Mouse (Mus musculus) embryo, embryonic 11 days (tissue): ENCODE data around the gene Lgals9.
A peak's percentile ranks its signal among the peaks of the same experiment; 100 is the strongest.
"Not testable (repeated sequence)": the region's sequence is repeated elsewhere in the genome, so short reads cannot be mapped to it uniquely, and the experiment has no call there.

ENCODE experiments used
- DNase-seq: peaks from one replicate; pipeline ENCODE4 v3.0.0-alpha.2; 2015

Gene Lgals9

DNA sequence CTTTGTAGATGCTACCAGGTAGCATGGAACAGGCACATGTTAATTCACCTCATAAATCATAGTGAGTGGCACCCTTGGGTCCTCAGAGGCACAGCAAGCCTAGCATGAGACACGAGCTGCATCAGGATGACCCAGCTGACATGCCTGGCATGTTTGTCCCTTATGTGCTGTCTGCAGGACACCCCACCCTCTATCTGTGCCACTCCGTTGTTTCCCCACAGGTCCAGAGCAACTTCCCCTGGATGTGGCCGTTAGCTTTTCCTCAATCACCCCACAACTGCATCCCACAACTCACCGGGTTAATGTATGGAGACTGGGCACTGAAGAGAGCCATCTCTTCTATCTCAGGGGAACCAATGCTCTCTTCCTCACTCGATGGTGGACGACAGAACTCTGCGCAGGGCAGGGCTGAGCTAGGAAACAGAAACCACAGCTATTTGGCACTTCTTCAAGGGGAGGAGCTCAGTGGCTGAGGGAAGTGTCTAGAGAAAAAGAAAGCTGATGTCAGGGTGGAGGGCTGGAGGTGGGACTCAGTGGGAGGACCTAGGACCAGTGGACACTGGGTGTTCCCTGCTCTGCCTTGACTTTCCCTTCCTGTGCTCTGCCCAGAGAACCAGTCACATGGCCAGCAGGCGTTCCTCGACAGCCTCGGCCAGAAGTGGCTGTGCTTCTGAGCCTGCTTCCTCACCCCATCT lies at the start of gene Lgals9:
Gene Lgals9, minus strand, starts transcription at position 464 of the 695 bp plus-strand sequence.
- DNase-seq = no peak

- no peak for DNase-seq
These were observed 48.9 kb upstream of the Lgals9 start for GRCm38 (mm10) chr11:79033636-79034035.

GRCm38 (mm10) chr11:79033021-79033420 lies 48.3 kb upstream of the Lgals9 start:
- DNase-seq = no peak

DNA sequence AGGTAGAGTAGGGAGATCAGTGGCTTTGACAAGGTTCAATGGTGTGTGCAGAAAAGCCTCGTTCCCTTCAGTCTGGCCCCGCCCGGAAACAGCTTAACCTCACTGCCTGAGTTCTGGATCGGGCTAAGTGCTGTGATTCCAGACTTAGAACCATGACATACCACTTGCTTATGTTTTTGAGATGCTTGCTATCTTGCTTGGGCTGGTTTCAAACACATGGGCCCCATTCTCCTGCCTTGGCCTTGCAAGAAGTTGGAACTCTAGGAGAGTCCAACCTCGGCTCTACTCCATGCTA lies 46.7 kb upstream of the Lgals9 start:
- DNase-seq = no peak

DNA sequence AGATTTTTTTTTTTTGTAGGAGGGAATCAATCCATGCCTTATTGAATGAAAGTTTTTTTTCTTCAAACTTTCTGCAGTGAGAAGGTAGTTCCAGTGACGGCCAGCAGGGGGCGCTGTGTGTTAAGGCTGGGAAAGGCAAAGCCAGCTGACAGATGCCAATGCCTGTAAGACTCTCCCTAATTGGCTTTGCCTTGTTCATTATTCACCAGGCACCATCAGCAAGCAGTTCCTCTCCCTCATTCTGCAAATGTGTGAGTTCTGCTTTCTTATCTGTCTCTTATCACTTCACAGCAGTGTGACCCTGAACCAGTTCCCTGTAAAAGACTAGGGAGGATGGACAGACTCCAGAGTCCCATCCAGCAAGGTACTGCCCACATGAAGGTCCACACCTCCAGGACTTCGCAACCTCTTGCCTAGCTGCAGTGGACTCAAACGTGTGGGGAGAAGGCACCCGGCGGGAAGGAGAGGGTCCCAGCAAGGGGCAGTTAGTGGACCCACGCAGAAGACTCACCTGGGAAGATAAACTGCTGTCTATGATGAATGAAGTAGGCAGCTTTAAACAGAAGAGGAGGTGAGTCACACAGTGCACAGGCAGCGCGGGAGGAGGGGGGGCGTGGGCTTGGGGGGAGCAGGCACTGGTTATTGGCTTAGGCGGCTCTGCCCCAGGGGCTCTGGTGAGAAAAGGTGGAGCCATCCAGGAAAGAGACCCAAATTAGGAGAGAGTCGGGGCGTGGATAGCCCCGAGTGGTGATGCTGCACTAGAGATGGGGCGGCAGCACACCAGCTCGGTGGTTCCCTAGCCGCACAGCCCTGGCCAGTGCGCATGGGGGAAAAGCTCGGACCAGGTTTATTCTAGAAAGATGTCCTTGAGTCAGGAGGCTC lies 46.1 kb upstream of the Lgals9 start:
- peak; percentile 75 for DNase-seq

GRCm38 (mm10) chr11:79023751-79024150 lies 39.0 kb upstream of the Lgals9 start:
- no peak for DNase-seq

GRCm38 (mm10) chr11:79023342-79023741 lies 38.6 kb upstream of the Lgals9 start:
- peak; percentile 75 for DNase-seq

DNA sequence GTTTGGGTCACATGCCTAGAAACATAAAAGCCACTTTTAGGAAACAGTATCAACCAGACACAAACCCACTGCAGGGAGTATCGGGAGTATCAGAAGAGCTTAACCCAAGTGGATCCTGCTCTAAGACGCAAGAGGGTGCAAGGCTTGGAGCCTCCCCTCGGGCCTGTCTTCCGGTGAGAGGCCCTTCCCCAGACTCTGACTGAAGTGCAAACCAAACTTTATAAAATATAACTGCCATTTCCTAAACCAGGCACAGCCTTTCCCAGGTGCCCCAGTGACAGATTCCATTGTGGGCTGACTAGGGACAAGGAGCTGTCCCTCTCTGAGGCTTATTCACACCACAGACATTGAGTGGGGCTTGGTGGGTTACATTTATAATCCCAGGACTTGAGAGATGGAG lies 38.1 kb upstream of the Lgals9 start:
- DNase-seq = no peak

GRCm38 (mm10) chr11:79020535-79021045 lies 35.8 kb upstream of the Lgals9 start:
- no peak for DNase-seq

- DNase-seq = no peak
These were observed 35.2 kb upstream of the Lgals9 start for GRCm38 (mm10) chr11:79019839-79020534.

GRCm38 (mm10) chr11:79018954-79019704 lies 34.4 kb upstream of the Lgals9 start:
- DNase-seq = peak; percentile 78

GRCm38 (mm10) chr11:79017161-79017606 lies 32.4 kb upstream of the Lgals9 start:
- DNase-seq = no peak

GRCm38 (mm10) chr11:79016236-79016635 lies 31.5 kb upstream of the Lgals9 start:
- no peak for DNase-seq

- DNase-seq = no peak
These were observed 31.0 kb upstream of the Lgals9 start for GRCm38 (mm10) chr11:79015660-79016215.

- DNase-seq = no peak
These were observed 30.0 kb upstream of the Lgals9 start for GRCm38 (mm10) chr11:79014602-79015325.

DNA sequence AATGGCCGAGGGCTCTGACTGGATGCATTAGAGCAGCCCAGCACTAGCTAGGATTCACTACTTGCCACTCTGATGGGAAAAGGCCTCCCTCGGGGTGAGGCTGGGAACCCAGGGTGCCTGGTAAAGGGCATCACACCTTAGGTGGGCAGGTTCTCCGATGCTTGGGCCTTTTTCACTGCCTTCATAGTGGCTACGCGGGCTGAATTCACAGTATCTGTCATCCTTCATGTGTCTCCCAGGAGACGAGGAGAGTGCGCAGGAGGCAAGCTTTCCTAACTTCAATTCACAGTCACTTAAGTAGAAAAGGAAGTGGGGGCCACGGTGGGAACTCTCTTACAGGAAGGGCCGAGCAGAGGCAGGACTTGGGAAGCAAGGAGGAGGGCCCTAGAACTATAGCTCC lies 29.1 kb upstream of the Lgals9 start:
- no peak for DNase-seq

GRCm38 (mm10) chr11:79013056-79013455 lies 28.3 kb upstream of the Lgals9 start:
- no peak for DNase-seq

GRCm38 (mm10) chr11:79012529-79012928 lies 27.8 kb upstream of the Lgals9 start:
- no peak for DNase-seq

DNA sequence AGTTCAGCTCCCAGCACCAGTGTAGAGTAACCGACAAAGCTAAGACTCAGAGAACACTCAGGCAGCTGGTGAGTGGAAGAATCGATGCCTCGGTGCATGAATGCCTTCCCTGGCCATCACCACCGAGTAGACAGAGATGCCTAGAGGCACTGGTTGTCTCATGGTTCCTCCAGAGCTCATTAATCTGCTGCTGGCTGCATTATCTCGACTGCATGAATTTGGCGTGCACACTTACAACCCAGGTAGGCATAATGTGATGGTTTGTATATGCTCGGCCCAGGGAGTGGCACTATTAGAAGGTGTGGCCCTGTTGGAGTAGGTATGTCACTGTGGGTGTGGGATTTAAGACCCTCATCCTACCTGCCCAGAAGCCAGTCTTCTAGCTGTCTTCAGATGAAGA lies 24.1 kb upstream of the Lgals9 start:
- DNase-seq = no peak

DNA sequence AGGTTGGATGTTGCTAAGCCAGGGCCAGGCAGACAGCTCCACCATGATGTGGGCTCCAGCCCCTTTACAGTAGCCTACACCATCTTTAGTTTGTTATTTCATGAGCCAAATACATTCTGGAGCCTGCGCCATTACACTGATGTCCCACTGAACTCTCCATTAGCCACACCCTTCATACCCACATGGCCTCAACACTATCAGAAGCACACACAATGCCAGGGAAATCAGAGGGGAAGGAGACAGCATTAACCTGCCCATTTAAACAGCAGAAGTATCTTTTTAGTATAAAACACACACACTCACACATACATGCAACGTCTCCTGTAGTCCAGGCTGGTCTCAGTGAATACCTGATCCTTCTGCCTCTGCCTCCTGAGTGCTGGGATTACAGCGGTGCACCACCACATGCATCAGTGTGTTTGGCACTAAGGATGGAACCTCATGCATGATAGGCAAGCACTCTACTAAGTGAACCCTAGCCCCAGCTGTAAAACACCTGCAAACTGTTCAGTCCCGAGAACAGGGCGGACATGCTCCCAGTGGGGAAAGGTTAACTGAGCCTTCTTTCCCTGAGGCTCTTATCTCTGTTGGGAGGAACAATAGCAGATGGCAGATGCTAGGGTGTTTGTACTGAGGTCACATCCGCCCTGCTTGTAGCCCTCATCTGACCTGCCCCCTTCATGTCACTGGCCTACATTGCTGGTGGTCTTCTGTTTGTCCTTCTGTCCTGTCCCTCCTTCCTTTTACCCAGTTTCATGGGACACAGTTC lies 23.4 kb upstream of the Lgals9 start:
- no peak for DNase-seq

- not testable (repeated sequence) for DNase-seq
These were observed 22.6 kb upstream of the Lgals9 start for GRCm38 (mm10) chr11:79007356-79007755.
